Mouse (Mus musculus): ENCODE measurements around the gene Dusp3.

Gene Dusp3

DNA sequence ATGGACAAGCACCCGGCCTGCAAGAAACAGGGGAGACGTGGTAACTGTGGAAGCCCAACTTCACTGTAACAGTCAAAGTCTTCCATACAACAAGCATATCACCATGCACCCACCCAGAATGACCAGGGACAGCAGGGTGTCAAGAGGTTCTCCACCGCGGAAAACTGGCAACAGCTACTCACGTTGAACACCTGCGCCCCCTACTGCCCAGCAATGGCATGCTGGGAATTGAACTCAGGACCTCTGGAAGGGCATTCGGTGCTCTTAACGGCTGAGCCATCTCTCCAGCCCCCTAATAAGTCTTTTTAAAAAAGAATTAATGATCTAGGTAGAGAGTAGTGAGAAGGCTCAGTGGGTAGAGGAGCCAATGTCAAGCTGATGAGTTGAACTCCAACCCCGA, 11.9 kb downstream of the Dusp3 start:
- in situ Hi-C loops (cut with MboI): no loop called here

DNA sequence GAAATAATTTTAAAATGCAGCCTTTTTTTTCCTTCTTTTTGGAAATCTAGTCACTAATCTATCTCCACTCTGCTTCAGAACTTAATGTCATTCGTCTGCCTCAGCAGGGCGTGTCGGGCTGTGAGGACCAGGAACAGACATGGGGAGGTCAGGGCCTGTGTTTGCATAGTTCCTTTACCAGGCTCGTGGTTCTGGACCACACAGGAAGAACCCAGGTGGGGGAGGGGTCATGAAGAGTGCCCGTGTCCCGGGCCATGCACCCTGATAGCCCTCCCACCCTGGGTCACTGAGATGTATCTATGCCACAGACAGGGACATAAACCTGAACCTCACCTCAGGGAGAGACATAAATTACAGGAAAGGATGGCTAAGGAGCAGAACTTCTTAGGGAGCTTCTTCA, 12.6 kb downstream of the Dusp3 start:
- in situ Hi-C loops (cut with MboI): no loop called here

DNA sequence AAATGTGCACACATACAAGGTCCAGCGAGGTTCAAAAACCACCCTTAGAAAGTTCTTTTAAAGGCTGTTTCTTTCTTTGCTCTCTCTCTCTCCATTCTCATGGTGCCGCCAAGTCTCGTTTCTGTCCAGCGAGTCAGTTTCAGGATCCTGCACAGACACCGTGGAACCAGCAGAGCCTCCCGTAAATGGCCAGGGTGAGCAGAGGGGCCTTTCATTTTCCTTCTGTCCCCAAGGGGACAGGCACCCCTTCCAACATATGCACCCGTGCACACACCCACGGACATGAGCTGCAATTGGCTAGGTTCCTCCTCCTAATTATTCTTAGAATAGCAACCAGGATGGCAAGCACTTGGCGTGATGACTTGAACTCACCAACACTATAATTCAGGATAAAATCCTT, 13.3 kb downstream of the Dusp3 start:
- in situ Hi-C loops (cut with MboI): no loop called here

DNA sequence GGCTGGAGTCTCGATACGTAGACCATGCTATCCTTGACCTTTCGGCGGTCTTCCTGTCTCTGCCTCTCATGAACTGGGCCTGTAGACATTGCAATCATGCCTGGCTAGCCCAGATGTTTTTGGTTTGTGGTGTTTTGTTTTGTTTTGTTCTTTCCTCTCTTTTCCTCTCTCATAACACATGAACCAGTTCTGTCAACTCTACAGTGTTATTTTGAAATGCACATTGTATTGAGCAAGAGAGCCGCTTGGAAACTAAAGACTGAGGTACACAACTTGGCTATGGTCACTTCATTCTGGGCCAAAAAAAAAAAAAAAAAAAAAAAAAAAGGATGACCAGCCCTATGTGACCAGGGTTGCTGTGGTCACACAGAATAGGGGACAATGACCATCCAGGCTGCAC, 14.2 kb downstream of the Dusp3 start:
- in situ Hi-C loops (cut with MboI): no loop called here

DNA sequence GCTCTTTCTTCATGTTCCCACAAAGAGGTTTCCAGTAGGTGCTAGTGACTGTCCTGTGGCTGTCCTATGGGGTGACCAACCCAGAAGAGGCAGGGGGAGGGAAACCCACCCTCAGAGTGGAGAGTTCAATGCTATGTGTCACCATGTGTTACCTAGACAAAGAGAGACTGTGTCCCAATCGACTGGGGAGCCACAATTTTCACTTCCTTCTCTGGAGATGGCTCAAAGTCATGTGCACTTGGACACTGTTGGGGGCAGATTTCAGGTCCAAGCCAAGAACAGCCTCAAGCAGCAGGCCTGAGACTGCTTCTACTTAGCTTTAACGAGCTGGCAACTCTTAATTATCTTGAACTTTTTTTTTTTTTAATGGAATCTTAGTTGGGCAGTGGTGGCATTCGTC, 14.7 kb downstream of the Dusp3 start:
- in situ Hi-C loops (cut with MboI): no loop called here

DNA sequence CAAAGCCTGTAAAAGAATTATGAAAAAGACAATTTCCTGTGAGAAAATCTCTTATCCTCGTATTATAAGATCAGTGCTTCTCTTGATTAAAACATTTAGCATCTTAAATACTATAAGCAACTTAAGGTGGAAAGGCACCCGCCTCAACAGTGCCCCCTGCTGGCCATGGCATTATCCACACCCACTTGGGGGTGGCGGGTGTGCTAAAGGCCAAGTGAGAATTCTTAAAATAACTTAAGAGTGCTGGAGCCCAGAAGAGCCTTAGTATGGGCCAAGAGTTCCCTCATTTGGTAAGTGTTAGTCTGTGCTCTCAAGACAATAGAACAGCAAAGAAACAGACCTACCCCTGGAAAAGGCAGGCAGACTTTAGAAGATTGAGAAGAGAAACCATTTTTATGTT, 15.4 kb downstream of the Dusp3 start:
- in situ Hi-C loops (cut with MboI): no loop called here

DNA sequence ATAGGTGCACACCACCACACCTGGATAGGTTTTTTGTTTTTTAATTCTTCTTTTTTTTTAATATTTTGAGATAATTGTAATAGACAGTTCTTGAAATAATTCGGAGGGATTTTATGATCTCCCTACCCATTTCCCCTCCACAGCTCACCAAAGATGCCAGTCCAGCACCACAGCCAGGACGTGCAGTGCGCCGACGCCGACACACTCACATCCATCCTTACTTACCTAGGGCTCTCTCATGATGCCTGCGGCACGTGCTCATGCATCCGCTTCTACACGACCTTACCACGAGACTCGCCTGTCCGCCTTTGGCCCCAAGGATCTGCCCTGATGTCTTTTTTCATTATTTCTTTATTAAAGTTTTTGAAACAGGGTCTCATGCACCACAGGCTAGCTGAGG, 17.0 kb downstream of the Dusp3 start:
- in situ Hi-C loops (cut with MboI): loop anchor here (5.0 kb wide), 1 partner anchor 48 kb away; no protein-coding TSS in a partner anchor

DNA sequence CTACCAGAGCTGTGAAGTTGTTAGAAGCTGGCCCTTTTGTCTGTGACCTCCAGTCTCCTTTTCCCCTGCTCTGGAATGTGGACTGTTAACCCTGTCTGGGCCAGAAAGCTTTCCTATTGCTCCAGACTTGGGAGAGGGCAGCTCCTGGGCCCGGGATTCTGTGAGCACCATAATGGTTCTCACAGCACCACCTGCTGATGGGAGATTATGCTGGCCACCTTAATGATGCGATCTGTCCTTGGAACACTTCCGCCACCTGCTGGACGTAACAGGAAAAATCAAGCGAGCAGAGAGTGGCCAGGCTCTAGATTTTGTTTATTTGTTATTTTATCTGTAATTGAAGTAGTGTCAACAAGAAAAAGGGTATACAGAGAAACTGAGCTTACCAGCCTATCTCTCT, 18.0 kb downstream of the Dusp3 start:
- in situ Hi-C loops (cut with MboI): loop anchor here (5.0 kb wide), 1 partner anchor 46 kb away; no protein-coding TSS in a partner anchor

DNA sequence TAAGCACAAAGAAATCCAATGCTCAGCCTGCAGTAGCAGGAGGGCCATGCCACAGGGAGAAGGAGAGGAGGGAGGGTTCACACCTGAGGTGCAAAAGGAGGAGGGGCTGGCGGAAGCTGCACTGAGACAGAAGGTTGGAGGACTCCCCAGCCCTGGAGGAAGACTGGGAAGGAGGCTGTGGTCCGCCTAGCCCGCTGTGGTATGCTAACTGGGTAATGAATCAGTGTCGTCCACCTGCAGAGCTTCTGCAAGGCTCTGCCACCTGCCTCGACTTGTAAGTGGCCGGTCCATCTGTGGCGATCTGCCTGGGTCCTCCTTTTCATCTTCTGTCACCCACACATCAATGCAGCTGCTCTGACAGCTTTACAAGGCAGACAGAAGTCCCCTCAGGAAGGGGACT, 18.5 kb downstream of the Dusp3 start:
- in situ Hi-C loops (cut with MboI): loop anchor here (5.0 kb wide), 1 partner anchor 46 kb away; no protein-coding TSS in a partner anchor

DNA sequence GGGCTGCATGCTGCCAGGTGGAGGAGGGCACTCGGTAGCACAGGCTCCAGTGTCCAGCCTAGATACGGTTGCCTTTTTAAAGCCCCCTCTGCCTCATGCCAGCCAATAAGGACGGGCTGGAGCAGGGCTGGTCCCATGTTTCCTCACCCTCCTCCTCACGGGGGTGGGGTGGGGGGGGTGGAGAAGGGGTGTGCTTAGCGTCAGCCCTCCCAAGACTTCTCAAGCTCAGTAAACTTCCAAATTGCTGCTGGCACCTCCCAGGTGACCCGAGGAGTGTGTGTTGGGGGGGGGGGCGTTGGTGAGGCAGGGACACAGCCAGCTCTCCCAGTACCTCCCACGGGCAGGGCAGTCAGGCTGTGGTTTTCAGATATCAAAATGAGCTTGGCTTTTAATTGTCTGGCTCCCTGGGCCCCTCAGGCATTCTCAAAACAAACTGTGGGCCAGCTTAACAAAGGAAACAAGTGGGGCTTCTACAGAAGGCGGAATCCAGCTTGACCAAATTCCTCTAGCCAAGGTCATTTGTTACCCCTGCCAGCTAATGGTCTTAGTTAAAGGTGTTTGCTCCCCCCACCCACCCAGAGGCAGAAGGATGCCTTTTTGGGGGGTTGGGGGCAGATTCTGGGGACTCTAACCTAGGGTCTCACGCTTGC, 19.7 kb downstream of the Dusp3 start, which contains the start of gene Sost:
Sost (minus strand) TSS at position 51 of the 650 bp plus-strand sequence.
- in situ Hi-C loops (cut with MboI): loop anchor here (5.0 kb wide), 1 partner anchor 45 kb away; no protein-coding TSS in a partner anchor

DNA sequence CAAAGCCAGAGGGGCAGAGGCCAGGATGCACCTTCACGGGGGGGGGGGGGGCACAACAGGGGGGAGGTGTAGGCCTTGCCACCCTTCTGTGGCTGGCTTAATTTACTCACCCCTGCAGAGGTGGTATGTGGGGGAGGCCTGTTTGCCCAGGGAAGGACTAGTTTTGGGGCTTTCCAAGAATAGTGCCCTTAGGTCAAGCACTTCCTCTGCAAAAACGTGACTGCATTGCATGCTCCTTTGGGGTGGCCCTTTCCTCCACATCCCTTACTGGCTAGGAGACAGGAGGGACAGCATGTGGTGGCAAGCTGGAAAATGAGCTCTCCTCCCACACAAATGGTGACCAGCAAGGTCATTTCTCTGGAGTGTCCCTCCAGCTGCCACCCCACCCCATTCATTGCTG, 21.3 kb downstream of the Dusp3 start:
- in situ Hi-C loops (cut with MboI): loop anchor here (5.0 kb wide), 1 partner anchor 43 kb away; no protein-coding TSS in a partner anchor

DNA sequence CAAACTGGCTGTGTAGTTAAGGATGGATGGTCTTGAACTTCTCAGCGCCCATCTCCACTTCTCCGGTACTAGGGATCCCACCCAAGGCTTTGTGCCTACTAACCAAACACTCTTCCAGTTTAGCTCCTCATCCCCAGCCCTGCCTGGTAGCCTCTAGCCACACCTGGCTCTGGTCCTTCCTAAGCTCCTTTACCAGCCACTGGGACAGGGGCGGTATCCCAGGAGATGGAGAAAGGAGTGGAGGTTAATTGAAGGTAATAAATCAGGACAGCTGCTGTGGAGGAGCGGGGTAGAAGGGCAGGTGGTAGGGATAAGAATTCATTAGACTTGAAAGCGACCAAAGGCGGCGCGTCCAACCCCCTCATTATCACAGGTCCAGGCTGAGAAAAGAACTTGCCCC, 22.2 kb downstream of the Dusp3 start:
- in situ Hi-C loops (cut with MboI): loop anchor here (5.0 kb wide), 1 partner anchor 42 kb away; no protein-coding TSS in a partner anchor

DNA sequence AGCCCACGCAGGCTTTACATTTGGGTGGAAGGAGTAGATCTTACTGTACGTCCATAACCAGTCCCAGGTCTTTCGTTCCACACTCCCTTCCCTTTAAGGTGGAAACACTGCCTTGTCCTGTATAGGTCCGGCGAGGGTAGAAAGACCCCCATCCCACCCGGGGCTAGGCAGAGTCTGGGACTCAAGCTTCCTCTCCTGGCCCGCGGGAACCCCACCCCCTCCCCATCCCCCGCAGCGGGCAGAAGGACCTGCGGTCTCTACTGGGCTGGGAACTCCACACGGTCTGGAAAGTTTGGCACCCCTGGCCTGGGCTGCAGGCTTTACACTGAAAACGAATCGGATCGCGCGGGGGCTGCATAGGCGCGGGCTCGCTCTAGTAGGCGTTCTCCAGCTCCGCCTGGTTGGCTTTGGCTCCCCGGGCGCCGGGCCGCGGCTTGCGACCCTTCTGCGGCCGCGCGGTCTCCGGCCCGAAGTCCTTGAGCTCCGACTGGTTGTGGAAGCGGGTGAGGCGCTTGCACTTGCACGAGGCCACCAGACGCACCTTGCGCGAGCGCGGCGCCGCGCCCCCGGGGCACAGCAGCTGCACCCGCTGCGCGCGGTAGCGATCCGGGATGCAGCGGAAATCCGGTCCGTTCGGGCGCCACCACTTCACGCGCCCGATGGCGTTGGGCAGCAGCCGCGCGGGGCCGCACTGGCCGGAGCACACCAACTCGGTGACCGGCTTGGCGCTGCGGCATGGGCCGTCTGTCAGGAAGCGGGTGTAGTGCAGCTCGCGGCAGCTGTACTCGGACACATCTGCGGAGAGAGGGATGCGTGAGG, 23.1 kb downstream of the Dusp3 start:
- in situ Hi-C loops (cut with MboI): no loop called here

DNA sequence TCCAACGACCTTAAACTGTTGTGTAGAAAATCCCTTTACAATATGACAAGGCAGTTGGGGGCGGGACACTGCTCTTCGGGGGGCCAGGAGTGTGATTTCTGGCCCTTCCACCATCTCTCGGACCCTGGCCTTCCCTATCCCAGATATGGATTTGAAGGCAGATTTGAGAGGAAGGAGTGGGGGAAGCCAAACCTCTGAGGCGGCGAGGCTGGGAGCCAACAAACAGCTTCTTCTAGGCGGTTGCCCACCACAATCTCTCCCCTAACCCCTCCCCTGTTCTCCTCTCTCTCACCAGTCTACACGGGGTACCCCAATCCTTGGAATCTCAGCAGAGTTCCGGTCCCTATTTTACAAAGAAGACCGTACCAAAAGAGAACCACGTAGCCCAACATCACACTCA, 23.8 kb downstream of the Dusp3 start:
- in situ Hi-C loops (cut with MboI): no loop called here

DNA sequence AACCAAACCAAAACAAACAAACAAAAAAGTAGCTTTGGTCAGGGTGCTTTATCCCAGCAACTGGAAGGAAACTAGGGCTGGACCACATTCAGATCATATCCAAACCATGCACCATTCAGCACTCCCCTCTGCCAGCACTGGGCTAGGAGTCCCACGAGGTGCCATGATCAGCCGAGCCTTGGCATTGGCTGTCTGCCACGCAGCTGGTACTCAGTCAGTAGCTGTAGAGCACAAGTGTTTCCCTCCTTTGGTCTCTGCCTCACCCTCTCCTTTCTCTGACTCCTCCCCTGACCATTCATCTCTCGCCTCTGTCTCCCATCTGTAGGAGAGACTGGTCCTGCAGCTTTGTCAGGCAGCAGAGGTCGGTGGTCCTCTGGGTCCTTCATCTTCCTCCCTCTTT, 29.3 kb downstream of the Dusp3 start:
- in situ Hi-C loops (cut with MboI): no loop called here

DNA sequence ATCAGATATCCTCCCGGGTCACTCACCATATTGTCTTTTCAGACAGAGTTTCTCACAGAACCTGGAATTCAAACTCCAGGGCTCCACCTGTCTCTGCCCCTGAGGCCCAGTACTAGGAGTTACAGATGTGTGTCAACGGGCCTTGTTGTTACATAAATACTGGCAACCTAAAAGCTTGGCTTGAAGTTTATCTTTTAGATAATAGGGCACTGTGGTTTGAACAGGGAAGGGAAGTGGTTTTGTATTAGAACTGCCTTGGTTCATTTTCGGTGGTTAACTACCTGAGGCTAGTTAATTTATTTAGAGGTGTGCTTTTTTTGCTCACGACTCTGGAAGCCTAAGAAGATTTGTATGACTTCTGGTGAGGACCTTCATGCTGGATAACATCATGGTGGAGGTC, 33.4 kb downstream of the Dusp3 start:
- in situ Hi-C loops (cut with MboI): no loop called here

DNA sequence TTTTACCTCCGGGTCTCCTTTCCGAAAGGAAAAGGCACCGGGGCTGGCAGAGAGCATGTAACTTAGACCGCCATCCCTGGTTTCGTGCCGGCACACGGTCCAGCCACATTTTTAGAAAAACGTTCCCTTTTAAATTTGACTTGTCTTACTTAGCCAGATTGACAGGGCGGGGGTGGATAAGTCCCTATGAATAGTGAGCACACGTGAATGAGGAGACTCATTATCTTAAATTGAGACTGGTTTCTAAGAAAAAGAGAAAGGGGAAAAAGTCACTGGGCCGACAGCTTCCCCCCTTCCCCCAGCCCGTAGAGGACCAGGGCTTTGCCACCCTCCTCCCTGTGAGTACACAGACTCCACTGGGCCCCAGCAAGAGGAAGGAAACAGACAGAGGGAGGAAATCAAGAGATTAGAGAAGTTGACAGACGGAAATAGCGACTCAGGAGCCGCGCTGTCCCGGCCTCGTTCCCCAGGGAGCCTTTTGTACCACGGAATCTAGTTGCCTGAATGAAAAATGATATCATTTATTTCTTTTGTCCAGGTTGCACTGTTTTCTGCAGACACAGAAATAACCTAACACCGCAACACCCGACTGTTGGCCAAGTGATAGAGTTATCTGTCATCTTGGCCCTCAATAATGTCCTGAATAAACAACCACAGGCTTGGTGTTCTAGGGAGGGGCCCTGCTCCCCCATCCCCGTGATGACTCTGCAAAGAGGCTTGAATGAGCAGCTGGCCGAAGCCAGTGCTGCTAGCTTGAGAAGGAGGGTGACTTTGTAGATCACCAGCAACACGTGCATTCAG, 34.1 kb downstream of the Dusp3 start:
- in situ Hi-C loops (cut with MboI): no loop called here

DNA sequence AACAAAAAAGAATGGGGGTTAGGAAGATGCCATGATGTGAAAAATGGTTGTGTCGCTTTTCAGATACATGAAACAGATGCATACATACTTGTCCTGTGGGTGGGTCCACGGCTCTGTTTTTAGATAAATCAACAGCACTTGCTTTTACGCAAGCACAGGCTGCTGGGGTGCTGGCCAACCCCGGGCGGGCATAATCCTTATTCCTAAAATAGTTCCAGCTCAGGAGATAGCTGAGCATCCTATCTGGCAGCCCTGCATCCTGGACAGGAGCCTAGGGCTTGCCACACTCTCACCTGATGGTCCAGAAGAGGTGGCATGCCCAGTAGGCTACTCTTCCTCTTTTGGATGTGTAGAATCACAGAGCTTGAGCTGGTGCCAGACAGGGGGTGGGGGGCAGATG, 36.8 kb downstream of the Dusp3 start:
- in situ Hi-C loops (cut with MboI): no loop called here

DNA sequence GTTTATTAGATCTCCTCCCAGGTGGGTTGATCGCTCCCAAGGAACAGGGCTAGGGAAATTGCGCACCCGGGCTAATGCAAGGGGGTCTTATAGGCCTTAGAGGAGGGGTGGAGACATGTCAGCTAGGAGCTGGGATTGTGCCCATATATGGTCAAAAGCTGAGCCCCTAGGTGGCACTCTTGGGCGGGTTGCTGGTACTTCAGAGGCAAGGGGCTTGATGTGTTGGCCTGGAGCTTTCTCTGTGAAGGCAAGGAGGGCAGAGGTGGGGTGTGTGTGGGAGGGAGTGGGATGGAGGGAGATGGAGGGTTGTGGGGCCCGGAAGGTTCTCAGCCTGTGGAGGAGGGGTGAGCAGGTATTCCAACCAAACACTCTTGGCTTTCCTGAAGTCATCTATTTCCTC, 40.3 kb downstream of the Dusp3 start:
- in situ Hi-C loops (cut with MboI): no loop called here

DNA sequence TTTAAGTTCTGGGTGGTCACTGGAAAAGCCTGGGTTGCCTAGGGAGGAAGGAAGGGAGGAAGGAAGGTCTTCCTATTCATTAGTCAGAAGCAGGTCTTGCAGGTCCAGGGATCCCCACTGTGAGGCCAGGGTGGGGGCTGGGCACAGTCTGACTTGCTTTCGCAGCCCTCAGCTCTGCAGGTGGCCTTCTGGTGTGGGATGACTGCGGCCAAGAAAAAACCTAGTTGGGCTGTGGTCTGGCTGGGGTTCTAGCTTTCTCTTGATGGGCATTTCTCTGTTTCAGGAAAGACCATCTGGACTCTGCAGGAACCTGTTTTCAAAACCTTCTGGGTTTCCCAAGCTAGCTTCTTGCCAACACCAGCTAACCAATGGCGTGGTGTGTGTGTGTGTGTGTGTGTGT, 43.8 kb downstream of the Dusp3 start:
- in situ Hi-C loops (cut with MboI): no loop called here

DNA sequence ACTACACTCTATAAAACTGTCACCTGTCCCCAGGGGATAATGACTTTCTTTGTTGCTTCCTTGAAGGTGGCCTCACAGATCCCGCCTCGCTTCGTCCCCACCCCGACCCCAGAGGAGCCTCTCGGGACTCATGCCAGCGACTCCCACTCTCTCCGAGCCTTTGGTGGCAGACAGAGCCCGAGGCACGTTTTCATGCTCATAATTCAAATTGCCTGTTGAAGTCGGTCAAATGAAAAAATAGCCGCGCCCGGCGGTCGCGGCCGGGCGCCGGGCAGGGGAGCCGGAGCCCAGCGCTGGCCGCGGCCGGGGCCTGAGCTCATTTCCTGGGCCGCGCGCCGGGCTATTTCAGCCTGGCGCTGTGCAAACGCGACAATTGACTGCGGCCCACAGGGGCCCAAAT, 49.7 kb downstream of the Dusp3 start:
- in situ Hi-C loops (cut with MboI): no loop called here

DNA sequence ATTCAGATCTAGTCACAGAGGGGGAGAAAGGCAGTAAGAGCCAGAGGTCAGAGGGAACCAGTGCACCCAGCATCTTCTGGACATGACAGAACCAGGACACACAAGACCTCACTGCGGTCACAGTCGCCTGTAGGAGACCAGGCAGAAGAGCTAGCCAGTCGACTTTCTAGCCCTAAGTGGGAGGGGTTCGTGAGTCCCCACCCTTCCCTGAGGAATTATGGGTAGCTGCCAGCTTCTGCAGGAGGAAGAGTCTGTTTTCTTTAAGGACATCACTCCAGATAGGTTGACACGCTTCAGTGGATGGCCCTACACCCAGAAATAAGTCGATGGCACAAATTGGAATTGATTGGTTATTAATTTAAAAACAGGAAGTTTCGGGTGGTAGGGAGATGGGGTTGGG, 50.4 kb downstream of the Dusp3 start:
- in situ Hi-C loops (cut with MboI): no loop called here

All from mature B cell (primary cell).